Mouse (Mus musculus): ENCODE measurements around the gene Capza1. TPM values are rescaled to one million over a fixed set of nuclear protein-coding genes. Genes with fewer than 3 reads are reported as not detected.
A peak's percentile ranks its signal among the peaks of the same experiment; 100 is the strongest.

Capza1 gene
- polyA plus RNA-seq, 1 experiment, result 53.7 TPM

DNA sequence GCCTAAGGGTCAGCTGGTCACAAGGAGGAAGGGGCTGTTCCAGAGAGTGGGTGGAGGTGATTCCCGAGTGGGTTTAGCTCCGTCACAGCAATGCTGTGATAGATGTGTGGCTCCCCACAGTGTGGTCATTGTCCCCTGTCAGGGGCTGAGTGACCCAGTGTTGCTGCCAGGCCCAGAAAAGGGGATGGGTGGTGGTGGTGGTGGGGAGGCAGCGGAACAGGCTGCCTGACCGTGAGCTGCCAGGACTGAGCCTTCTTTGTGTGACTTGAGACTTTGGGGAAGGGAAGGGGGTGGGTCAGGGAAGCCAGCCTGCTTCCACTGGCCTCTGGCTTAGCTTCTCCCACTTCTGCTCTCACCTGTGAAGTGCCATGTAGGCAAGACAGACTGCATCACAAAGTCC lies 73.3 kb downstream of the Capza1 start:
- 61% methylated on average over 4 of the region's 4 CpGs for WGBS
- Histone ChIP-seq H3K4me3 (replicated peaks; ENCODE audit: insufficient read depth, low read depth, low read length) (no peak overlapping the region), H3K27ac (ENCODE audit: insufficient read depth, low read length) (no peak overlapping the region)

DNA sequence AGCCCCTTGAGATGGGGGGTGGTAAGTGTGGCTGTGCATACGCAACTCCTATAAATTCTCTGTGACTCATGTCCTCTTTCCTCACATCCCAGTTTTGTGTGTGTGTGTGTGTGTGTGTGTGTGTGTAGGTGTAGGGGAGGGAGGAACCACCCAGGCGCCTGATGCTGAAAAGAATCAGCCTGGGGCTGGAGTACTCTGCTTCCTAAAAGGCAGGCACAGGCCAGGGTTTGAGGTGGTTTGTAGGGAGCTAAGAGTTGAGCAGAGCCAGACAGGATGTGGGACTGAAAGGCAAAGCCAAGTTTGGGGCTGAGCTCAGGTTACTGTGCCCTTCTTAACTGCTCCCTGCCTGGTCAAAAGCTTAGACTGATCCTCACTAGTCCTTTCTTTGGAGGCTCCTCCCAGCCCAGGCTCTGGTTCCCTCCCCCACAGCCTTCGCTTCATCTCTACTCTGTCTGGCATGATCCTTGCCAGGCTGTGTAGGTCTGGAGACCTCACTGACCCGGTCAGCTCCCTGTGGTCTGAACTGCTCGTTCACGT lies 73.8 kb downstream of the Capza1 start:
- 62% methylated on average over 6 of the region's 6 CpGs for WGBS
- Histone ChIP-seq H3K27ac (ENCODE audit: insufficient read depth, low read length) (no peak overlapping the region), H3K4me1 (ENCODE audit: control insufficient read depth, insufficient read depth, low read length) (peaks cover 3% of the 10 kb centered on the region; the same call in 1 of the 2 replicates), H3K4me3 (replicated peaks; ENCODE audit: insufficient read depth, low read depth, low read length) (no peak overlapping the region), H3K27me3 (ENCODE audit: control insufficient read depth, insufficient read depth, low read length) (peaks cover 2% of the 10 kb centered on the region; the same call in 1 of the 2 replicates)
- no peak for TF ChIP-seq CTCF (IDR thresholded peaks at IDR 0.05; ENCODE audit: borderline replicate concordance, insufficient read depth, low read depth, low read length)
- TF ChIP-seq POLR2A (IDR thresholded peaks at IDR 0.05; ENCODE audit: borderline replicate concordance, insufficient read depth, low read length), result no peak
- no peak for DNase-seq

More for the DNA sequence above, 73.3 kb downstream of the Capza1 start:
- peaks cover 3% of the 10 kb centered on the region; the same call in 1 of the 2 replicates for H3K4me1 ChIP-seq (ENCODE audit: control insufficient read depth, insufficient read depth, low read length)
- no peak for DNase-seq
- H3K27me3 ChIP-seq (ENCODE audit: control insufficient read depth, insufficient read depth, low read length), result peaks cover 2% of the 10 kb centered on the region; the same call in 1 of the 2 replicates
- TF ChIP-seq CTCF (IDR thresholded peaks at IDR 0.05; ENCODE audit: borderline replicate concordance, insufficient read depth, low read depth, low read length) (no peak), POLR2A (IDR thresholded peaks at IDR 0.05; ENCODE audit: borderline replicate concordance, insufficient read depth, low read length) (no peak)

DNA sequence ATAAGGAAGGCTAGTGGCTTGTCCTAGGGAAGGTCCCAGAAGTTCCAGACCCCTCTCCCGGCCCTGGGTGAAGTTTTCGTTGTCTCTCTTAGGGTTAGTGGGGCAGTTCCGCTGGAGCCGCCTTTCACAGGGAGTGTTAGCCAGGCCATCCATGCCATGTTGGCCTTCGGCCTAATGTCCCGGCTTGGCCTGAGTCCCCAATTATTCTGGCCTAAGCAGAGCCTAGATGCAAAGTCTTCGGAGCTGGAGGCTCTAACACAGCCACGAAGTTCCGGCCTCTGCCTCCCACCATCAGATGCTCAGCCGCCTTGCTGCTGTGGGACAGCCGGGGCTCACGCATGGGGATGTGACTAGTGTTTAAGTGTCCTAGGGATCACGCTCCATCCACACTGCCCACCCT lies 74.5 kb downstream of the Capza1 start:
- H3K27ac ChIP-seq (ENCODE audit: insufficient read depth, low read length), result no peak overlapping the region
- WGBS, result 42% methylated on average over 13 of the region's 13 CpGs

DNA sequence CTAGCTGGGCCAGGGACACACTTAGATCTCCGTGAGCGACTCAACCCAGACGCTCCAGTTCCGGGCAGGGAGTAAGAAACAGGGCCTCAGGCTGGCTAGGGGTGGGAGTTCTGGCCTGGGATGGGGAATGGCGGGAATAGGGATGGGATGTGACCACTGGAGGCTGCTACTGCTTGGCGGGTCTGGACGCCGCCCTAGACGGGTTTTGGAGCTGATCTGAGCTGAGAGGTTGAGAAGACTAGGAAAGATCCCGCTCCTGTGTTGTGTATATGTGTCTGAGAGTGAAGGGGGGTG lies 75.0 kb downstream of the Capza1 start:
- Histone ChIP-seq H3K4me3 (replicated peaks; ENCODE audit: insufficient read depth, low read depth, low read length) (peak overlapping the region; percentile 43), H3K27me3 (ENCODE audit: control insufficient read depth, insufficient read depth, low read length) (peaks cover 2% of the 10 kb centered on the region; the same call in 1 of the 2 replicates), H3K4me1 (ENCODE audit: control insufficient read depth, insufficient read depth, low read length) (peaks cover 3% of the 10 kb centered on the region; the same call in 1 of the 2 replicates), H3K27ac (ENCODE audit: insufficient read depth, low read length) (0 out of 2 replicates have a peak overlapping the region, but pooled peaks have one; percentile 50)
- no peak for TF ChIP-seq POLR2A (IDR thresholded peaks at IDR 0.05; ENCODE audit: borderline replicate concordance, insufficient read depth, low read length)
- TF ChIP-seq CTCF (IDR thresholded peaks at IDR 0.05; ENCODE audit: borderline replicate concordance, insufficient read depth, low read depth, low read length), result no peak
- WGBS, result 25% methylated on average over 10 of the region's 10 CpGs
- DNase-seq, result no peak

More for the DNA sequence above, 74.5 kb downstream of the Capza1 start:
- Histone ChIP-seq H3K27me3 (ENCODE audit: control insufficient read depth, insufficient read depth, low read length) (peaks cover 2% of the 10 kb centered on the region; the same call in 1 of the 2 replicates), H3K4me1 (ENCODE audit: control insufficient read depth, insufficient read depth, low read length) (peaks cover 3% of the 10 kb centered on the region; the same call in 1 of the 2 replicates), H3K4me3 (replicated peaks; ENCODE audit: insufficient read depth, low read depth, low read length) (no peak overlapping the region)
- peak in 1 of 2 experiments; percentile 27 for DNase-seq
- TF ChIP-seq POLR2A (IDR thresholded peaks at IDR 0.05; ENCODE audit: borderline replicate concordance, insufficient read depth, low read length) (no peak), CTCF (IDR thresholded peaks at IDR 0.05; ENCODE audit: borderline replicate concordance, insufficient read depth, low read depth, low read length) (no peak)

DNA sequence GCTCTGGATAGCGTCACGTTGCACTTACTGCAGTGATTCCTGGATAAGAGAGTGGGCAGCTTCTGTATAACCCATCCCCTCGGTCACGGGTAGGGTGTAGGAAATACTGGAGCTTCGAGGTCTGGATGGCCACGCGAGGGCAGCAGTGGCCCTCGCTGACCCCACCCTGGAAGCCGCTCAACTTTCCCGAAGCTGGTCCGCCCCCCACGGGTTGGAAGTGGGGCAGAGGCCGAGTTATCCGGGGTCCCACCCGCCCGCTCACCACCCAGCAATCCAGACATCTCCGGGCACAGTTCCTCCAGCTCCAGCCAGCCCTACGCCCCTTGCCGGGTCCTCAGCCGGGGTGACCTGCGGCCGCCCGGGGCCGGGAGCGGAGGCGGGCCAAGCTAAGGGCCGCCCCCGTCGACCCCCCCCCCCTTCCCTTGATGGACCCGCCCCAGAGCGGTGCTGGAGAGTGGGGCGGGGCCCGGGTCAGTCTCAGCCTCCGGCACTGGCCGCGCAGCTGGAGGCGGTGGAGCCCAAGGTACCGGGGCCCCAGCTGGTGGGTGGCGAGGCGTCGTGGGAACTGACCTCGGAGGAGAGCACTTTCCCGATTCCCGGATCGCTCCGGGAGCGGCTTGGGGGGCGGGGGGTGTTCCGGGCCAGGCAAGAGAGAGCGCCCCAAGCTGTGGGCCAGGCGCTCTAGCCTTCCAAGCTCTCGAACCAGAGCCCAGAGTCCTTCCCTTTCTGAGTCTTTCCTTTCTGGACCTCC lies 75.6 kb downstream of the Capza1 start:
- DNase-seq, result peak; percentile 52 to 54
- peak overlapping the region; percentile 54 for H3K4me3 ChIP-seq (replicated peaks; ENCODE audit: insufficient read depth, low read depth, low read length)

DNA sequence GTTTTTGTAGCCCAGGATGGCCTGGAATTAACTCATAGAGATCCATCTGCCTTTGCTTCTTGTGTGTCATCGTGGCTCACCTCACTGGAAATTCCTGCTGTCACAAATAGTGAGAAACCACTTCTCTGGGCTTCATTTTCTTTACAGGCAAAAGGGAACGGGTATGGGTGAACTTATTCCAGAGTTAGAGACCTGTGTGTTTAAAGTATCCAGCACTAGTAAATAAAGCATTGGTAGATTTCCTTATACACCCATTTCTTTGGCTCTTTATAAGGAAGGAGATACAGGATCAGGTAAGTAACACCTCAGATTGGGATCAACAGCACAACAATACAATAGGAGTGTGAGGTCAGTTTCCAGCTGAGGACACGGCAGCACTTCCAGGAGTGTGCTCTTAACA lies 76.2 kb downstream of the Capza1 start, which contains the start of gene Rhoc:
Gene Rhoc, plus strand, starts transcription at position 301 of the 400 bp plus-strand sequence.
- peaks cover 2% of the 10 kb centered on the region; the same call in 1 of the 2 replicates for H3K27me3 ChIP-seq (ENCODE audit: control insufficient read depth, insufficient read depth, low read length)
- 49% methylated on average over 3 of the region's 3 CpGs for WGBS
- peaks cover 3% of the 10 kb centered on the region; the same call in 1 of the 2 replicates for H3K4me1 ChIP-seq (ENCODE audit: control insufficient read depth, insufficient read depth, low read length)
- TF ChIP-seq CTCF (IDR thresholded peaks at IDR 0.05; ENCODE audit: borderline replicate concordance, insufficient read depth, low read depth, low read length) (no peak), POLR2A (IDR thresholded peaks at IDR 0.05; ENCODE audit: borderline replicate concordance, insufficient read depth, low read length) (no peak)
- DNase-seq, result no peak
- H3K27ac ChIP-seq (ENCODE audit: insufficient read depth, low read length), result 0 out of 2 replicates have a peak within 1 kb of the TSS, but pooled peaks have one; percentile 50
- H3K4me3 ChIP-seq (replicated peaks; ENCODE audit: insufficient read depth, low read depth, low read length), result peak within 1 kb of the TSS; percentile 54

More for the DNA sequence above, 75.6 kb downstream of the Capza1 start:
- Histone ChIP-seq H3K27me3 (ENCODE audit: control insufficient read depth, insufficient read depth, low read length) (peaks cover 2% of the 10 kb centered on the region; the same call in 1 of the 2 replicates), H3K27ac (ENCODE audit: insufficient read depth, low read length) (0 out of 2 replicates have a peak overlapping the region, but pooled peaks have one; percentile 50), H3K4me1 (ENCODE audit: control insufficient read depth, insufficient read depth, low read length) (peaks cover 3% of the 10 kb centered on the region; the same call in 1 of the 2 replicates)
- under 1% methylated on average over 49 of the region's 52 CpGs for WGBS
- no peak for TF ChIP-seq POLR2A (IDR thresholded peaks at IDR 0.05; ENCODE audit: borderline replicate concordance, insufficient read depth, low read length)
- TF ChIP-seq CTCF (IDR thresholded peaks at IDR 0.05; ENCODE audit: borderline replicate concordance, insufficient read depth, low read depth, low read length), result peak; percentile 66

DNA sequence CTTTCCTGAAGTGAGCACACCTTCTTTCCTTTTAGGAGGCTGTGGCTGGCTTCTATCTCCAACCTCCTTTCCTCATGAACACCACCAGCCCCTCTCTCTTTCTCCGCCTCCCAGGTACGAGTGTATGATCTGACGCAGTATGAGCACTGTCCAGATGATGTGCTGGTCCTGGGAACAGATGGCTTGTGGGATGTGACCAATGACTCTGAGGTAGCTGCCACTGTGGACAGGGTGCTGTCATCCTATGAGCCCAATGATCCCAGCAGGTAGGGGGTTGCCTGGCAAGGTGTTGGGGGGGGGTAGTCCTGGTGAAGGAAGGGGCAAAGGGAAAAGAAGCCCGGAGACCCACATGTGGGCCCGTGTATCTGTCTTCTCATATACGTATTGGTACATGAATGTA lies 79.0 kb downstream of the Capza1 start:
- H3K27me3 ChIP-seq (ENCODE audit: control insufficient read depth, insufficient read depth, low read length), result peaks cover 2% of the 10 kb centered on the region
- WGBS, result 91% methylated on average over 6 of the region's 6 CpGs

More for the DNA sequence above, 79.0 kb downstream of the Capza1 start:
- peaks cover 3% of the 10 kb centered on the region; the same call in 1 of the 2 replicates for H3K4me1 ChIP-seq (ENCODE audit: control insufficient read depth, insufficient read depth, low read length)
- no peak overlapping the region for H3K4me3 ChIP-seq (replicated peaks; ENCODE audit: insufficient read depth, low read depth, low read length)
- no peak overlapping the region for H3K27ac ChIP-seq (ENCODE audit: insufficient read depth, low read length)
- TF ChIP-seq CTCF (IDR thresholded peaks at IDR 0.05; ENCODE audit: borderline replicate concordance, insufficient read depth, low read depth, low read length) (no peak), POLR2A (IDR thresholded peaks at IDR 0.05; ENCODE audit: borderline replicate concordance, insufficient read depth, low read length) (no peak)
- no peak for DNase-seq
